Mouse (Mus musculus) hindbrain, embryonic 16.5 days (tissue): Measurements from ENCODE around the gene Mok. TPM values are rescaled to one million over a fixed set of nuclear protein-coding genes. Genes with fewer than 3 reads are reported as not detected.

Source experiments
- ATAC-seq: fragments of 200-750 bp; cut with Nextera tagmentation; 2 replicates; pipeline ENCODE4 v1.8.0; 2017; ENCODE audit warnings: moderate TSS enrichment, moderate library complexity
- H3K27ac ChIP-seq: fragments of 300-500 bp; sonication (generic); 2 replicates; pipeline ENCODE4 v1.5.1; 2014; ENCODE audit warnings: low read depth, mild to moderate bottlenecking, control low read depth, low read length, moderate library complexity
- H3K27me3 ChIP-seq: fragments of 300-500 bp; sonication (generic); replicated peaks from 2 replicates; pipeline ENCODE4 v1.6.1; 2014; ENCODE audit warnings: low read length; ENCODE audit not compliant: control insufficient read depth, insufficient read depth
- H3K36me3 ChIP-seq: fragments of 300-500 bp; sonication (generic); 2 replicates; pipeline ENCODE4 v1.6.1; 2014; ENCODE audit warnings: mild to moderate bottlenecking, low read length, moderate library complexity, mixed read lengths; ENCODE audit not compliant: control insufficient read depth, insufficient read depth
- H3K4me1 ChIP-seq: fragments of 300-500 bp; sonication (generic); 2 replicates; pipeline ENCODE4 v1.6.1; 2014; ENCODE audit warnings: low read depth, low read length; ENCODE audit not compliant: control insufficient read depth, insufficient read depth
- H3K4me2 ChIP-seq: fragments of 300-500 bp; sonication (generic); 2 replicates; pipeline ENCODE4 v1.6.1; 2014; ENCODE audit warnings: mild to moderate bottlenecking, low read length, control low read depth, moderate library complexity
- H3K4me3 ChIP-seq: fragments of 300-500 bp; sonication (generic); 2 replicates; pipeline ENCODE4 v1.5.1; 2014; ENCODE audit warnings: mild to moderate bottlenecking, low read length, control low read depth, moderate library complexity
- H3K9ac ChIP-seq: fragments of 300-500 bp; sonication (generic); 2 replicates; pipeline ENCODE4 v1.6.1; 2014; ENCODE audit warnings: low read depth, mild to moderate bottlenecking, control low read depth, low read length, moderate library complexity
- H3K9me3 ChIP-seq: fragments of 300-500 bp; sonication (generic); 2 replicates; pipeline ENCODE4 v1.6.1; 2014; ENCODE audit warnings: mild to moderate bottlenecking, low read length, moderate library complexity; ENCODE audit not compliant: control insufficient read depth
- WGBS: fragments of 180-500 bp; shearing (Covaris S2); extraction: QIAGEN DNeasy Blood & Tissue Kit; methylation state at CpG from one replicate; pipeline ENCODE4 v1.1.7; 2014; 5-methylcytosine and 5-hydroxymethylcytosine counted together
- polyA plus RNA-seq: library from polyadenylated mRNA; unstranded; fragments of >200 nt; fragmentation: Nextera tagmentation; extraction: Ambion mirVana; gene quantifications from 2 replicates; pipeline ENCODE4 v1.2.1, GENCODE M21; 2015

Gene Mok
- polyA plus RNA-seq, 1 experiment from 2014 or later, result 16.8 TPM

- no peak overlapping the region for H3K27ac ChIP-seq
- H3K36me3 ChIP-seq, result peaks cover 2% of the 10 kb centered on the region; the same call in 1 of the 2 replicates
- WGBS, result 83% methylated on average over 5 of the region's 5 CpGs
- ATAC-seq, result no peak
- H3K27me3 ChIP-seq, result no peaks in the 10 kb centered on the region
- H3K4me1 ChIP-seq, result peaks cover 9% of the 10 kb centered on the region
- no peak overlapping the region for H3K9ac ChIP-seq
- H3K4me3 ChIP-seq, result no peak overlapping the region
- no peaks in the 10 kb centered on the region for H3K9me3 ChIP-seq
- no peak overlapping the region for H3K4me2 ChIP-seq
These were observed 38.0 kb downstream of the Mok start for GRCm38 (mm10) chr12:110802674-110803297.

DNA sequence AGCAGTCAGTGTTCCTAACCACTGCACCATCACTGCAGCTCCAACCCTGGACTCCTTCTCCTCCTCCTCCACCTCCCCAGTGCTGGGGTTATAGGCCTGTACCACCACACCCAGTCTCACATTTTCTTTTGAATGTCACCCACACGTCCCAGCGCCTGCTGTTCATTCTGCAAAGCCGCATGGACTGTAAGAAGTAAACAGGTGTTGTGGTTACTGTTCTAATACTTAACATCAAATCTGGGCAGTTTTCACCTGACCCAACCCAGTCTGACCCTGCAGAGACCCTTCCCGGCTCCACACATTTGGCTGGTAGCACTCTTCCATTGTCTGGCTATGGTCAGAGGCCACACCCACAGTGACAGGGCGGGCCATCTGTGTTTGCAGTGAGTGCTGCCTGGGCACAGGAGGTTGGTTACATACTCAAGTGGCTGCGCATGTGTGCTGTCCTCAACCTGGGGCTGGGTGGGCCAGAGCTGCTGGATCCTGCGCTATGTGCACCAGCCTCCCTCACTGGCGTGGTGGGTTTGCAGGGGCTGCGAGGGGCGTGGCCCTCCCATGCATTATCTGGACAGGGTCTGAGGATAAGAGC lies 38.8 kb downstream of the Mok start:
- no peak for ATAC-seq

DNA sequence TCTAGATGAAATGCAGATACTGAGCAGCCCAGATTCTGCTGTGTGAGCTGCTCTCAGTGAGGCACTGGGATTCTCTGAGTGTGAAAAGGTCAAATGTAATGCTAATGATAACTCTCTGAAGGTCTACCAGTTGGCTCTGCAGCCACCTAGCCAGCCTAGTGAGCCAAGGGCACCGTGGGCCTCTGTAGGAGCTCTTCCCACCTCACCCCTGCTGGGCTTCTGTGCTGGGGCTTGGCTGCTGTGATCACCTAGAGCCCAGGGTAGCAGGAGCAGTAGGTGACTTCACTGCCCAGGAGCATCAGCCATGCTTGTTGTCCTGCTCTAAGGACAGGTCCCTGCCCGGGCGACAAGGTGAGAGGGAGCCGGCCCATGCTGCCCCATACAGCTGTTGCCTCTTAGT lies 41.5 kb downstream of the Mok start:
- no peaks in the 10 kb centered on the region for H3K27me3 ChIP-seq
- no peak for ATAC-seq
- H3K4me2 ChIP-seq, result no peak overlapping the region
- no peak overlapping the region for H3K27ac ChIP-seq
- H3K9ac ChIP-seq, result no peak overlapping the region
- H3K36me3 ChIP-seq, result no peaks in the 10 kb centered on the region
- H3K4me1 ChIP-seq, result peaks cover 3% of the 10 kb centered on the region
- no peak overlapping the region for H3K4me3 ChIP-seq
- WGBS, result 91% methylated on average over 4 of the region's 4 CpGs
- H3K9me3 ChIP-seq, result no peaks in the 10 kb centered on the region

More for the DNA sequence above, 38.8 kb downstream of the Mok start:
- Histone ChIP-seq H3K27me3 (no peaks in the 10 kb centered on the region), H3K4me3 (no peak overlapping the region), H3K4me2 (no peak overlapping the region), H3K36me3 (peaks cover 2% of the 10 kb centered on the region; the same call in 1 of the 2 replicates), H3K27ac (no peak overlapping the region), H3K9me3 (no peaks in the 10 kb centered on the region), H3K4me1 (peaks cover 9% of the 10 kb centered on the region), H3K9ac (no peak overlapping the region)
- 83% methylated on average over 10 of the region's 10 CpGs for WGBS

GRCm38 (mm10) chr12:110797842-110798431 lies 42.8 kb downstream of the Mok start:
- H3K4me1 ChIP-seq, result peaks cover 2% of the 10 kb centered on the region
- H3K27me3 ChIP-seq, result no peaks in the 10 kb centered on the region
- no peak overlapping the region for H3K4me3 ChIP-seq
- no peak overlapping the region for H3K4me2 ChIP-seq
- H3K9ac ChIP-seq, result no peak overlapping the region
- H3K27ac ChIP-seq, result no peak overlapping the region
- no peaks in the 10 kb centered on the region for H3K9me3 ChIP-seq
- H3K36me3 ChIP-seq, result no peaks in the 10 kb centered on the region
- WGBS, result 85% methylated on average over 10 of the region's 10 CpGs
- no peak for ATAC-seq

GRCm38 (mm10) chr12:110797202-110797601 lies 43.5 kb downstream of the Mok start:
- WGBS, result 85% methylated on average over 6 of the region's 6 CpGs
- Histone ChIP-seq H3K9ac (no peak overlapping the region), H3K9me3 (no peaks in the 10 kb centered on the region), H3K4me1 (peaks cover 2% of the 10 kb centered on the region), H3K36me3 (no peaks in the 10 kb centered on the region), H3K4me3 (no peak overlapping the region), H3K27ac (no peak overlapping the region), H3K27me3 (no peaks in the 10 kb centered on the region), H3K4me2 (no peak overlapping the region)
- ATAC-seq, result no peak

DNA sequence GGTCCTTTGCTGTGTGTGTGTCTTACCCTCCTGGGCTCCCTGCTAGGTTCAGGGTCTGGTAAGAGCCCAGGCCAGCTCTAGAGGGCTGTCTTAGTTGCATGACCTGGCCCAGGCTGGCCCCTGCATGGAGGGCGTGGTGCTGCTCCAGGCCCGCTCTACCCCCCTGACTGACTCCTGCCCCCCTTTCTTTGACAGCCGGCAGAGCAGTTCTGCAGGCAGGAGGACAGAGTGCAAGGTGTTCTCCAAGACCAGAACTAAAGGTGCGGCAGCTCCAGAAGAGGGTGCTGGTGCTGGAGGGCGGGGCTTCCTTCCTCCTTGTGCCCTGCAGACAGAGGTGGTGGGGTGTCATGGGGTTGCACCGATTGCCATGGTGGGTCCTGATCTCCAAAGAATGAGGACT lies 44.0 kb downstream of the Mok start:
- no peak overlapping the region for H3K9ac ChIP-seq
- no peaks in the 10 kb centered on the region for H3K9me3 ChIP-seq
- no peaks in the 10 kb centered on the region for H3K27me3 ChIP-seq
- no peak overlapping the region for H3K4me3 ChIP-seq
- no peak for ATAC-seq
- H3K36me3 ChIP-seq, result no peaks in the 10 kb centered on the region
- no peak overlapping the region for H3K27ac ChIP-seq
- peaks cover 2% of the 10 kb centered on the region for H3K4me1 ChIP-seq
- WGBS, result 85% methylated on average over 6 of the region's 6 CpGs
- no peak overlapping the region for H3K4me2 ChIP-seq

GRCm38 (mm10) chr12:110795035-110795434 lies 45.7 kb downstream of the Mok start:
- 87% methylated on average over 6 of the region's 6 CpGs for WGBS
- H3K4me1 ChIP-seq, result peaks cover 2% of the 10 kb centered on the region
- no peaks in the 10 kb centered on the region for H3K9me3 ChIP-seq
- no peak for ATAC-seq
- no peak overlapping the region for H3K4me2 ChIP-seq
- H3K9ac ChIP-seq, result no peak overlapping the region
- H3K4me3 ChIP-seq, result no peak overlapping the region
- no peak overlapping the region for H3K27ac ChIP-seq
- H3K27me3 ChIP-seq, result no peaks in the 10 kb centered on the region
- H3K36me3 ChIP-seq, result no peaks in the 10 kb centered on the region

DNA sequence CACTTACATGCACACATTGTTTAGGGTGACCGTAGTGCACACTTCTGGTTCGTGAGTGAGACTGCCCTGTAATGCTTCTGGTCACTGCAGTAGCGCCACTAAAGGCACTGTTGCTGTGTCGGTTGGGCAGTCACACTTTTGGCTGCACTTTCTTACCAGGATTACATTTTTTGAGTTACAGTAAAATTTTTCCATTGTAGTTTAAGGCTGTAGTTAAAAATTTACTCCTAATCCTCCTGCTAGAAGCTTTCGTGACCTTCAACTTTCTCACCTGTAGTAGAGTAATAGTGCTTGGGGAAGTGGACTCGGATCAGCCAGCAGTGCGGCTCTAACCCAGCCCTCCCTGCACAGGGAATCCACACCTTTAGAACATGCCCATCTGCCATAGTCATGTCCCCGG lies 49.7 kb downstream of the Mok start:
- H3K36me3 ChIP-seq, result no peaks in the 10 kb centered on the region
- no peaks in the 10 kb centered on the region for H3K4me1 ChIP-seq
- no peaks in the 10 kb centered on the region for H3K27me3 ChIP-seq
- no peak for ATAC-seq
- H3K4me2 ChIP-seq, result no peak overlapping the region
- no peaks in the 10 kb centered on the region for H3K9me3 ChIP-seq
- WGBS, result 94% methylated on average over 8 of the region's 8 CpGs
- no peak overlapping the region for H3K9ac ChIP-seq
- no peak overlapping the region for H3K4me3 ChIP-seq
- H3K27ac ChIP-seq, result no peak overlapping the region

DNA sequence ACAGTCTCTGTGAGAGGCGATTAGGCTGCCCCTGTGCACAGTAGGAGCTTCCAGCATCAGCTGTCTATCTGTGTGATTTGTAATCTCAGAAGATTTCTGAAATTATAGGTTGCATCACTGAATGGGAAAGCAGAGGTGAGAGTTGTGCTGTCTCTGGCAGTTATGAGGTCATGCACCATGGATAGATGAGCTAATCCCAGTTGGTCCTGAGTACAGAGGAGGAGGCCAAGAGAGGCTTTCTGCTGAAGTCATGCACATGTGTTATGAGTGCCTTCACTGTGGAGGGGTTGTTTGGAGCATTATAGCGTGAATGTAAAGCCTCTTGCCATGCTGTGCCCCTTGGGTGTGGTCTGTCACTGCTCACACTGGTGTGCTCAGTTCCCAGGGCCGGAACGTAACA lies 50.2 kb downstream of the Mok start:
- Histone ChIP-seq H3K9me3 (no peaks in the 10 kb centered on the region), H3K4me1 (no peaks in the 10 kb centered on the region), H3K27ac (no peak overlapping the region), H3K27me3 (no peaks in the 10 kb centered on the region), H3K9ac (no peak overlapping the region), H3K4me3 (no peak overlapping the region), H3K36me3 (no peaks in the 10 kb centered on the region), H3K4me2 (no peak overlapping the region)
- 80% methylated on average over 4 of the region's 4 CpGs for WGBS
- no peak for ATAC-seq
